8 mouse cellular contexts compared by ENCODE assay signal in the genomic region with DNA sequence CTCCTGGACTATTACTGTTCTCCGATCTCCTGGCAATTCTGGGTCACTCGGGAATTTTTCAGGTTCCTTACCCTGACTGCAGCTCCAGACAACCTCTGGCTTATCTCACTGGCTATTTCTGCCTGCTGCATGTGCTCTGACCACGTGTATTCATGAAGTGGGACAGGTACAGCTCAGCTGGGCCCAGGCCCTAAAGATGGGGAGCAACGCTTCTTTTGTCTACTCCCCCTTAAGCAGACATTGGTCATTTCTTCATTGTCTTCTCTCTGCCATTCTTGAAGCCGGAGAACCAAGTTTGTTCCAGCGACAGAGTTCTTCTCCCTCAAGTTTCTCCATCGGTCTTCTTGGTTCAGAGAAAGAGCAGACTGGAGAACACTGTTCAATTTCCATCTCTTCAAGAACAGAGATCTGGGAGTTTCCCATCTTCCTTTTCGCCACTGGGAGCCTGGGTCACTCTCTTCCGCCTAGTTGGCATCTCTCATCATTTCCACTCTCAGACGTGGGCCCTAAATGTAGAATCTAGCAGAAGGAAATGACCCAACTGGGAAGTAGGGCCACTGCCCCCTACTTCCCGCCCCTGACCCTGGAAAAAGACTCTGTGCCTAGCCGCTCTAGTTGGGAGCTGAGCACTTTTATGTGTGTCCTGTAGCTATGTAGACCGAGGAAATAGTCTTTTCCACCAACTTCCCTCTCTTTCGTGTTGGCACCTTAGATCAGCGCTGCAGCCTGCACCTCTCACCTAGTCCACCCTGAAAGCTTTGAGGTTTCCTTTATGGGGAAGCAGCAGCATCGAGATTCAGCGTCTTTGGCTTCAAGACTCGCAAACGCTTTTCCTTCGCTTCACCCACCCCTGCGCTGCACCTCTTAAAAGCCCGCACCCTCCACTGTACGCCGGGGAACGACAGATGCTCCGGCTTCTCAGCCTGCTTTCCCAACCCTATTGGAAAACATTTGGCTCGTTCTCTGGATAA. TPM values are rescaled to one million over a fixed set of nuclear protein-coding genes. Genes with fewer than 3 reads are reported as not detected.
A peak's percentile ranks its signal among the peaks of the same experiment; 100 is the strongest.
DNase-seq lines count a peak whose midpoint lies in the region; ATAC-seq and TF ChIP-seq lines count a peak whose summit lies in the region.

No protein-coding gene starts in this region.

- peak overlapping the region; percentile 31; the same call in 1 of the 2 replicates for H3K4me3 ChIP-seq in left cerebral cortex, adult 2 months
- peak overlapping the region; percentile 86 for H3K4me3 ChIP-seq in embryonic facial prominence, embryonic 14.5 days (ENCODE audit: low read depth, low read length)
- H3K4me3 ChIP-seq in intestine, embryonic 15.5 days (replicated peaks), result peak overlapping the region; percentile 71
- peak overlapping the region; percentile 52 for H3K4me3 ChIP-seq in olfactory bulb, adult 2 months (ENCODE audit: insufficient read depth, low read depth, low read length)

- H3K4me1 ChIP-seq in embryonic facial prominence, embryonic 14.5 days (ENCODE audit: control insufficient read depth, insufficient read depth, low read length), result peaks cover 9% of the 10 kb centered on the region; the same call in 1 of the 2 replicates
- H3K4me1 ChIP-seq in intestine, embryonic 15.5 days (replicated peaks), result peaks cover 20% of the 10 kb centered on the region; the same call in 1 of the 2 replicates
- peaks cover 23% of the 10 kb centered on the region for H3K4me1 ChIP-seq in olfactory bulb, adult 2 months (ENCODE audit: control insufficient read depth, insufficient read depth, low read length)

- H3K4me2 ChIP-seq in embryonic facial prominence, embryonic 14.5 days (ENCODE audit: low read depth, low read length), result peak overlapping the region; percentile 84
- peak overlapping the region; percentile 90 for H3K4me2 ChIP-seq in intestine, embryonic 15.5 days (replicated peaks)

- DNase-seq in left cerebral cortex, adult 2 months (ENCODE audit: extremely low spot score in 1 of 2, low spot score in 2 of 2), result no peak
- no peak for DNase-seq in left cerebral cortex, postnatal 14 days (ENCODE audit: low spot score in 2 of 2)
- DNase-seq in embryonic facial prominence, embryonic 14.5 days (ENCODE audit: low spot score), result no peak
- DNase-seq in ovary, postnatal 36 days (ENCODE audit: low spot score), result no peak
- no peak for DNase-seq in thymus, adult 18-20 months
- DNase-seq in urinary bladder, adult 18-20 months (ENCODE audit: low spot score in 2 of 2), result no peak

- no peak for TF ChIP-seq POLR2A in olfactory bulb, adult 2 months (IDR thresholded peaks at IDR 0.05; ENCODE audit: insufficient read depth, low read depth, low read length)

- no peaks in the 10 kb centered on the region for H3K9me3 ChIP-seq in embryonic facial prominence, embryonic 14.5 days (ENCODE audit: control insufficient read depth, low read length)
- H3K9me3 ChIP-seq in intestine, embryonic 15.5 days, result no peaks in the 10 kb centered on the region

- H3K36me3 ChIP-seq in embryonic facial prominence, embryonic 14.5 days (ENCODE audit: control insufficient read depth, insufficient read depth, low read length), result peaks cover 23% of the 10 kb centered on the region
- H3K36me3 ChIP-seq in intestine, embryonic 15.5 days, result no peaks in the 10 kb centered on the region

- intact Hi-C loops in left cerebral cortex, adult 2 months (cut with DNase I), result loop anchor here (5.0 to 10.0 kb wide), 3 partner anchors 224 to 506 kb away; no protein-coding TSS in a partner anchor
- intact Hi-C loops in left cerebral cortex, postnatal 14 days (cut with DNase I), result loop anchor here (5.0 to 10.0 kb wide), 3 partner anchors 424 to 586 kb away; no protein-coding TSS in a partner anchor

- peak overlapping the region; percentile 96 for H3K9ac ChIP-seq in embryonic facial prominence, embryonic 14.5 days (ENCODE audit: low read depth, low read length)
- H3K9ac ChIP-seq in intestine, embryonic 15.5 days, result peak overlapping the region; percentile 71

- H3K27me3 ChIP-seq in embryonic facial prominence, embryonic 14.5 days (replicated peaks; ENCODE audit: control insufficient read depth, insufficient read depth, low read length), result peaks cover 9% of the 10 kb centered on the region; the same call in 1 of the 2 replicates
- H3K27me3 ChIP-seq in intestine, embryonic 15.5 days (replicated peaks), result peaks cover 37% of the 10 kb centered on the region

- TF ChIP-seq CTCF in left cerebral cortex, adult 2 months (IDR thresholded peaks at IDR 0.05), result no peak
- no peak for TF ChIP-seq CTCF in olfactory bulb, adult 2 months (IDR thresholded peaks at IDR 0.05; ENCODE audit: insufficient read depth, low read depth, low read length)

- no peak for ATAC-seq in embryonic facial prominence, embryonic 14.5 days (ENCODE audit: low read depth)
- ATAC-seq in intestine, embryonic 15.5 days, result no peak

- no peak overlapping the region for H3K27ac ChIP-seq in left cerebral cortex, adult 2 months
- H3K27ac ChIP-seq in embryonic facial prominence, embryonic 14.5 days (replicated peaks; ENCODE audit: low read depth, low read length), result peak overlapping the region; percentile 99
- no peak overlapping the region for H3K27ac ChIP-seq in intestine, embryonic 15.5 days
- H3K27ac ChIP-seq in olfactory bulb, adult 2 months (ENCODE audit: insufficient read depth, low read depth, low read length), result no peak overlapping the region

- 8% methylated on average over 27 of the region's 27 CpGs for WGBS in embryonic facial prominence, embryonic 14.5 days
- WGBS in intestine, embryonic 15.5 days, result 23% methylated on average over 27 of the region's 27 CpGs
- WGBS in olfactory bulb, adult 2 months, result 42% methylated on average over 27 of the region's 27 CpGs

RNA-seq across cellular contexts. Expression of gene Wnt5a, which starts 4.0 kb away (rescaled TPM):
- total RNA-seq in left cerebral cortex, adult 2 months (2021), result 10 to 100 TPM in 1 of 2 experiments, 1 to 10 TPM in 1; 9.6 to 10.1 TPM
- 10 to 100 TPM; 10.1 to 10.6 TPM for total RNA-seq in left cerebral cortex, postnatal 14 days (2021)
- 58.6 and 68.9 TPM in 2 replicates for polyA plus RNA-seq in embryonic facial prominence, embryonic 14.5 days (2014; fragmentation: Nextera tagmentation; extraction: Ambion mirVana)
- 23.2 and 27.4 TPM in 2 replicates for polyA plus RNA-seq in intestine, embryonic 15.5 days (2015; fragmentation: Nextera tagmentation; extraction: Ambion mirVana)
- polyA plus RNA-seq in olfactory bulb, adult 2 months (2012; ENCODE audit: insufficient read depth, insufficient read length, low replicate concordance, missing spikeins), result not detected in 2 replicates

Comparison
In these comparisons a context has a peak if more than half of its experiments do, and no peak if none do; other contexts are left out.
1. H3K4me3 ChIP-seq: peak in every context shown above with its lines; median percentile 86 in embryonic facial prominence, embryonic 14.5 days; 71 in intestine, embryonic 15.5 days; 52 in olfactory bulb, adult 2 months; 31 in left cerebral cortex, adult 2 months.
2. RNA of gene Wnt5a, which starts 4.0 kb away (polyA plus RNA-seq): 58.6 to 68.9 TPM in embryonic facial prominence, embryonic 14.5 days and 23.2 to 27.4 TPM in intestine, embryonic 15.5 days; not detected in olfactory bulb, adult 2 months; every median in the first group is over 10 times any median in the second.